Mouse (Mus musculus) thymus, postnatal 0 days (tissue): ENCODE results near the gene Ssbp2. TPM values are rescaled to one million over a fixed set of nuclear protein-coding genes. Genes with fewer than 3 reads are reported as not detected.

Experiments
- DNase-seq: peaks from one replicate; pipeline ENCODE4 v3.0.0-alpha.2; 2015; ENCODE audit warnings: low spot score
- polyA plus RNA-seq: library from polyadenylated mRNA; unstranded; fragments of >200 nt; fragmentation: Nextera tagmentation; extraction: Ambion mirVana; gene quantifications from 2 replicates; pipeline ENCODE4 v1.2.1, GENCODE M21; 2015

The Ssbp2 gene
- polyA plus RNA-seq, 1 experiment from 2014 or later: 282 TPM

GRCm38 (mm10) chr13:91461299-91461698 lies 1.2 kb downstream of the Ssbp2 start:
- DNase-seq: no peak

- peak; percentile 56 for DNase-seq
These were observed 1.7 kb downstream of the Ssbp2 start for GRCm38 (mm10) chr13:91461711-91462351.

GRCm38 (mm10) chr13:91462395-91462794 lies 2.3 kb downstream of the Ssbp2 start:
- DNase-seq: no peak

GRCm38 (mm10) chr13:91462893-91463481 lies 2.9 kb downstream of the Ssbp2 start:
- DNase-seq: peak; percentile 77

- no peak for DNase-seq
These were observed 5.1 kb downstream of the Ssbp2 start for GRCm38 (mm10) chr13:91465002-91465715.

GRCm38 (mm10) chr13:91471566-91471965 lies 11.5 kb downstream of the Ssbp2 start:
- no peak for DNase-seq

GRCm38 (mm10) chr13:91471980-91472379 lies 11.9 kb downstream of the Ssbp2 start:
- no peak for DNase-seq

- no peak for DNase-seq
These were observed 13.4 kb downstream of the Ssbp2 start for GRCm38 (mm10) chr13:91473527-91473926.

GRCm38 (mm10) chr13:91474027-91474426 lies 13.9 kb downstream of the Ssbp2 start:
- DNase-seq: no peak

- no peak for DNase-seq
These were observed 15.8 kb downstream of the Ssbp2 start for GRCm38 (mm10) chr13:91475888-91476287.

GRCm38 (mm10) chr13:91476596-91477100 lies 16.6 kb downstream of the Ssbp2 start:
- no peak for DNase-seq

GRCm38 (mm10) chr13:91478011-91478410 lies 17.9 kb downstream of the Ssbp2 start:
- DNase-seq: no peak

GRCm38 (mm10) chr13:91484303-91484702 lies 24.2 kb downstream of the Ssbp2 start:
- peak; percentile 35 for DNase-seq

GRCm38 (mm10) chr13:91492133-91492532 lies 32.0 kb downstream of the Ssbp2 start:
- no peak for DNase-seq

- DNase-seq: no peak
These were observed 37.0 kb downstream of the Ssbp2 start for GRCm38 (mm10) chr13:91497055-91497454.

GRCm38 (mm10) chr13:91501735-91502134 lies 41.7 kb downstream of the Ssbp2 start:
- no peak for DNase-seq

- peak; percentile 59 for DNase-seq
These were observed 42.7 kb downstream of the Ssbp2 start for GRCm38 (mm10) chr13:91502642-91503373.

- DNase-seq: no peak
These were observed 48.9 kb downstream of the Ssbp2 start for GRCm38 (mm10) chr13:91508991-91509390.

GRCm38 (mm10) chr13:91509467-91509866 lies 49.4 kb downstream of the Ssbp2 start:
- peak; percentile 14 for DNase-seq

GRCm38 (mm10) chr13:91514979-91515378 lies 54.9 kb downstream of the Ssbp2 start:
- no peak for DNase-seq

- DNase-seq: no peak
These were observed 60.1 kb downstream of the Ssbp2 start for GRCm38 (mm10) chr13:91520073-91520750.
